Mouse (Mus musculus): ENCODE data around the gene Tmem39a.

Tmem39a gene

GRCm38 (mm10) chr16:38635833-38636390 lies 77.4 kb downstream of the Tmem39a start:
- no peak for DNase-seq (ENCODE audit: low read depth, low spot score)

DNA sequence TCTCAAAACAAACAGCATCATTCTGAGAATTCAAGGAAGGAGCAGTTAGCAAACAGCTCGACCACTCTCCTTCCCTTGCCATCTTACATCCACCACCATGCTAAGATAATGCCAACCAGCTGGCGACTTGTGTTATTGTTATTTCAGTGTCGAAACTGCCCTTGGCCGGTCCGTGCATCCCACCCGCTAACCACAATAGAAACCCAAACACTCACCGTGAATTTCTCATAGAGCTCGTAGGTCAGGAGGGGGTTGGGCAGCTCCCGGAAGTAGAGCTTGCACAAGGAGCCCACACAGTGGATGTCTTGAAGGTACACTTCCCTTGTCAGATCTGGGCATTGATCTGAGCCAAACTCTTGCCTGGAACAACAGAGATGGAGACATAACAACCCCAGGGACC lies 78.2 kb downstream of the Tmem39a start:
- no peak for DNase-seq (ENCODE audit: low read depth, low spot score)

DNA sequence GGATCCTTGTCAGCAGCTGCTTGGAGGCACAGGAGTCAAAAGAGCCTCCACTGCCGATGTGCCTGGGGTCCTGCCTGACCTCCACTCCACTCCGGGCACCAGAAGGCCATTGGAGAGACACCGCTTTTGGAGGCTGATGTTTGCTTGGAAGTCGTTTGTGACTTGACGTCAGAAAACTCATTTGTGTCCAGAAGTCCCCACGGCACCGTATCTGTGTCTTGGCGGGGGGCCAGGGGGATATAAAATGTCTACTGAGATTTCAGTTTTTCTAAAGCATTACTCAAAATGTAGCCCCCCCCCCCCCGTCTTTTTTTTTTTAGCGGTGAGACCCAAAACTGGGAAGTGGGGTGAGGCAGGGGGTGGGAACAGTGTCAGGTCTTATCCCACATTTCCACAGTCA lies 78.6 kb downstream of the Tmem39a start:
- DNase-seq (ENCODE audit: low read depth, low spot score) = no peak
